Mouse (Mus musculus): ENCODE data around the gene Adgra3. TPM values are rescaled to one million over a fixed set of nuclear protein-coding genes. Genes with fewer than 3 reads are reported as not detected.

Adgra3 gene
- total RNA-seq (2021) (10 to 100 TPM; 16.1 to 21.0 TPM), polyA plus RNA-seq (2012; rRNA removed) (16.2 and 17.2 TPM in 2 replicates)
- long read RNA-seq, full-length matches to known transcripts = 31 of 40 reads
- long read RNA-seq, partial matches to known transcripts = 6 of 40 reads
- long read RNA-seq, other reads (novel, unspliced or antisense) = 3 of 40 reads

DNA sequence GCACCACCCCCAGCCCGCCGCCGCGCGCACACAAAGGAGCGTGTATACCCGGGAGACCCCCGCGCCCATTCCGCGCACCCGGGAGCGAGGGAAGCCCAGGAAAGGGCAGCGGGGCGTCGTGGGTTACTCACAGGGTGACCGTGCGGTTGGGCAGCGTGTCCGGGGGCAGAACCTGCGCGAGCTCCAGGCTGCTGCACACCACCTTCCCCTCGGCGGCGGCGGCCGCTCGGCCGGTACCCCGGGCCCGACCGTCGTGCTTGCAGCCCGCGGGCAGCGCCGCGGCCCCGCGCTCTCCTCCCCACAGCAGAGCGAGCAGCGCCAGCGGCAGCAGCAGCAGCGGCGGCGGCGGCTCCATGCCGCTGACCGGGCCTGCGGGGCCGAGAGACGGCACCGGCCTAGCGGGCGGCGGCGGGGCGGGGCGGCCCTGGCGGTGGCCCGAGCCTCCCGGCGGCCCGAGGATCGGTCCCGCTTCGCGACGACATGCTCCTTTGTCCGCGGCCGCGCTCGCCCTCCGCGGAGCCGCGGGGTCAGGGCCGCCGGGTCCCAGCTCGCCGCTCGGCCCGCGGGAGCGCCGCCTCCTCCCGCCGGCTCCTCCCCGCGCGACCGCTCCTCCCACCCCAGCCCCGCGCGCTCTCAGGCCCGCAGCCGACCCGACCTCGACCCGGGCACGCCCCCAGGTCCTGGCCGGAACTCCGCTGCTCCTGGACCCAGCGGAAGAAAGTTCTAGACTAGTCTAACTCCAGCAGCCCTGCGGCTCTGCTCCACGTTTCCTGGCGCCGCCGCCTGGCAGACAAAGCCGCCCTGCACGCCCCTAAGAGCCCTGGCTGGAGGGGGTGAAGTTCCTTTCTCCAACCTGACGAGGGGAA lies at the start of gene Adgra3:
Gene Adgra3 (minus strand): TSS at position 586 of the 866 bp plus-strand sequence.
- H3K4me3 ChIP-seq = peak within 1 kb of the TSS; percentile 80
- H3K4me1 ChIP-seq (ENCODE audit: control insufficient read depth, insufficient read depth, low read length) = no peaks in the 10 kb centered on the region
- peak within 1 kb of the TSS; percentile 77 for H3K9ac ChIP-seq (ENCODE audit: low read depth, low read length)
- TF ChIP-seq POLR2A (IDR thresholded peaks at IDR 0.05; ENCODE audit: insufficient read depth, low read depth, low read length) (peak; percentile 35; the same call in 1 of the 2 replicates), CTCF (IDR thresholded peaks at IDR 0.05) (peak; percentile 50), EP300 (IDR thresholded peaks at IDR 0.05; ENCODE audit: insufficient read depth, low read depth, low read length) (0 out of 2 replicates have a peak, but pooled peaks have one; percentile 23)
- H3K79me2 ChIP-seq (replicated peaks; ENCODE audit: control insufficient read depth, insufficient read depth, low read length) = peaks cover 2% of the 10 kb centered on the region; the same call in 1 of the 2 replicates
- peak; percentile 91 to 92 for DNase-seq
- H3K27ac ChIP-seq = peak within 1 kb of the TSS; percentile 71
- no peaks in the 10 kb centered on the region for H3K27me3 ChIP-seq (ENCODE audit: control insufficient read depth, insufficient read depth, low read length)
- WGBS = under 1% methylated on average over 93 of the region's 113 CpGs
- intact Hi-C loops (cut with DNase I) = loop anchor here (5.0 kb wide), 1 partner anchor 81 kb away; no protein-coding TSS in a partner anchor
- no peaks in the 10 kb centered on the region for H3K36me3 ChIP-seq (ENCODE audit: control insufficient read depth, insufficient read depth, low read length)

DNA sequence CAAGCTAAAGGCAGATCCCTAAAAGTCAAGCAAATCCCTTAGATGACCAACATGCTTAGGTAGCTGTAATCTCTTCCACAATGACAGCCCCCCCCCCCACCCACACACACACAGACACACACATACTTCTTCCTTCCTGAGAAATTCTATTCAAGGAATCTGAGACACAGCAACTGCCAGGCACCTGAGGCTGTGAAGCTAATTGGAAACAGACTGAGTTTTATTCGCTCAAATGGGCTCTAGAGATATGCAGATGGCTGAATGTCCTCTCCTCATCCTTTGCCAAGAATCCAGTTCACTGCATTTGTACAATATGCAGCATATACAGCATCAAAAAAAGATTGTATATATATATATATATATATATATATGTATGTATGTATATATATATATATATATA lies 24.6 kb upstream of the Adgra3 start:
- no peaks in the 10 kb centered on the region for H3K36me3 ChIP-seq (ENCODE audit: control insufficient read depth, insufficient read depth, low read length)
- no peak overlapping the region for H3K9ac ChIP-seq (ENCODE audit: low read depth, low read length)
- TF ChIP-seq EP300 (IDR thresholded peaks at IDR 0.05; ENCODE audit: insufficient read depth, low read depth, low read length) = no peak
- no peak for TF ChIP-seq CTCF (IDR thresholded peaks at IDR 0.05)
- TF ChIP-seq POLR2A (IDR thresholded peaks at IDR 0.05; ENCODE audit: insufficient read depth, low read depth, low read length) = no peak
- H3K79me2 ChIP-seq (replicated peaks; ENCODE audit: control insufficient read depth, insufficient read depth, low read length) = no peaks in the 10 kb centered on the region
- no peaks in the 10 kb centered on the region for H3K27me3 ChIP-seq (ENCODE audit: control insufficient read depth, insufficient read depth, low read length)
- 26% methylated on average over 1 of the region's 1 CpGs for WGBS
- intact Hi-C loops (cut with DNase I) = no loop called here
- H3K4me3 ChIP-seq = no peak overlapping the region
- no peaks in the 10 kb centered on the region for H3K4me1 ChIP-seq (ENCODE audit: control insufficient read depth, insufficient read depth, low read length)
- no peak for DNase-seq
- no peak overlapping the region for H3K27ac ChIP-seq

DNA sequence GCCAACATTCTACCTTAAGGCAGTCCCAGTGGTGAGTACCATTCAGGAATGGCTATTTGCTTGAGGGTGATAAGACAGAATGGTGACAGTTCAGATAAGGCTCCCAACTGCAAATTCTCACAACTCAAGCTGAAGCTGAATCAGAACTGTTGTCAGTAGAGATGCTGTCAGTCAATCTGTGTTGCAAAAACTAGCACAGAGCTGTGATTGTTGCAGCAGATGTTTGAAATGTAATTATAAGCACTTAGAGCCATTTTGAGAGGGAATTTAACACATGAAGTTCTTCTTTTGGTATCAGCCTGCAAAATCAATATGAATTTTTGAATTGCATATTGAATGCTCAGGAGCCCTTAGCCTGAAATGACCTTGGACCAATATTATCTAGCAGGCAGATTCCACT lies 15.4 kb upstream of the Adgra3 start:
- intact Hi-C loops (cut with DNase I) = no loop called here
- no peak overlapping the region for H3K4me3 ChIP-seq
- TF ChIP-seq POLR2A (IDR thresholded peaks at IDR 0.05; ENCODE audit: insufficient read depth, low read depth, low read length) (no peak), EP300 (IDR thresholded peaks at IDR 0.05; ENCODE audit: insufficient read depth, low read depth, low read length) (no peak), CTCF (IDR thresholded peaks at IDR 0.05) (no peak)

DNA sequence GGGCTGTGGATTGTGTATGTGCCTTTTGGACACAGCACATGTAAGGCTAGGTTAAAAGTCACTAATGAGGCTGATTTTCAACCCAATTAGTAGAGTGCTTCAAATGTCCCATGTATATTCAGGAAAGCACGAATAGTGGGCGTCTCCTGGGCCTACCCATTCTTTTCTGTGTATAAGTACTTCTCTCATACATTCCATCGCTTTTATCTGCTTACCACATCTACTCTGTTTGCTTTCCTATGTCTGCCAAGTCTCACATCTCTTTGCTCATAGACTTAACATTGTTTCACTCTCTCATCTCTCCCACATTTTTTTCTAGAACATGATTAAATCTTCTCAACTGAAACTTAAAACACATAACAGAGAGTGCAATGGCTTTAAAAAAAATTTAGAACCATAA lies 5.4 kb upstream of the Adgra3 start:
- H3K27me3 ChIP-seq (ENCODE audit: control insufficient read depth, insufficient read depth, low read length) = no peaks in the 10 kb centered on the region
- no peaks in the 10 kb centered on the region for H3K79me2 ChIP-seq (replicated peaks; ENCODE audit: control insufficient read depth, insufficient read depth, low read length)
- no peak for DNase-seq
- H3K9ac ChIP-seq (ENCODE audit: low read depth, low read length) = no peak overlapping the region
- no peak overlapping the region for H3K27ac ChIP-seq
- 77% methylated on average over 3 of the region's 3 CpGs for WGBS
- intact Hi-C loops (cut with DNase I) = no loop called here
- no peak overlapping the region for H3K4me3 ChIP-seq
- no peak for TF ChIP-seq CTCF (IDR thresholded peaks at IDR 0.05)
- no peak for TF ChIP-seq EP300 (IDR thresholded peaks at IDR 0.05; ENCODE audit: insufficient read depth, low read depth, low read length)
- TF ChIP-seq POLR2A (IDR thresholded peaks at IDR 0.05; ENCODE audit: insufficient read depth, low read depth, low read length) = no peak
- H3K4me1 ChIP-seq (ENCODE audit: control insufficient read depth, insufficient read depth, low read length) = no peaks in the 10 kb centered on the region
- H3K36me3 ChIP-seq (ENCODE audit: control insufficient read depth, insufficient read depth, low read length) = no peaks in the 10 kb centered on the region

More for the DNA sequence above, 15.4 kb upstream of the Adgra3 start:
- no peaks in the 10 kb centered on the region for H3K4me1 ChIP-seq (ENCODE audit: control insufficient read depth, insufficient read depth, low read length)
- no peaks in the 10 kb centered on the region for H3K79me2 ChIP-seq (replicated peaks; ENCODE audit: control insufficient read depth, insufficient read depth, low read length)
- H3K27me3 ChIP-seq (ENCODE audit: control insufficient read depth, insufficient read depth, low read length) = no peaks in the 10 kb centered on the region
- H3K9ac ChIP-seq (ENCODE audit: low read depth, low read length) = no peak overlapping the region
- no peak overlapping the region for H3K27ac ChIP-seq
- no peak for DNase-seq
- no peaks in the 10 kb centered on the region for H3K36me3 ChIP-seq (ENCODE audit: control insufficient read depth, insufficient read depth, low read length)

DNA sequence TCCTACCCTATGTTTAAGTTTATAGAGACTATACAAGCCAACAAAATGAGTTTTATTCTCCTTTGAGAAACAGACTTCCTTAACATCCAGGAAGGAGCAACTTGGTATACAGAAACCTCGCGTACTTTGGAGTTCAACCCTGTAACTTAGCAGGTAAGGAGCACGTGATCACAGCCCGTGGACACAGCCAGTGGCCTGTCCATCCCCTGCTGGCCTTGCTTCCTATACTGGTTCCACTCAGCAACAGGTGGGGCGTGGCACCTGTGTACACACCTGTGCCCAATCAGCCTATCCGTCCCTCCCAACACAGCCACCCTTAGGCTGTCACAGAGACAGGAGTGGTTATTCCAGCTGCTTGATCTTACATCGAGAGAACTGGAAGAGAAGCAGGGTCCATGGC lies 780 bp upstream of the Adgra3 start:
- Histone ChIP-seq H3K4me3 (peak overlapping the region; percentile 80), H3K36me3 (ENCODE audit: control insufficient read depth, insufficient read depth, low read length) (no peaks in the 10 kb centered on the region), H3K79me2 (replicated peaks; ENCODE audit: control insufficient read depth, insufficient read depth, low read length) (no peaks in the 10 kb centered on the region), H3K4me1 (ENCODE audit: control insufficient read depth, insufficient read depth, low read length) (no peaks in the 10 kb centered on the region), H3K27me3 (ENCODE audit: control insufficient read depth, insufficient read depth, low read length) (no peaks in the 10 kb centered on the region), H3K27ac (peak overlapping the region; percentile 66), H3K9ac (ENCODE audit: low read depth, low read length) (no peak overlapping the region)
- intact Hi-C loops (cut with DNase I) = loop anchor here (5.0 kb wide), 1 partner anchor 82 kb away; no protein-coding TSS in a partner anchor
- no peak for TF ChIP-seq CTCF (IDR thresholded peaks at IDR 0.05)
- TF ChIP-seq EP300 (IDR thresholded peaks at IDR 0.05; ENCODE audit: insufficient read depth, low read depth, low read length) = no peak
- TF ChIP-seq POLR2A (IDR thresholded peaks at IDR 0.05; ENCODE audit: insufficient read depth, low read depth, low read length) = no peak
- DNase-seq = no peak
- 92% methylated on average over 7 of the region's 7 CpGs for WGBS
